Mouse (Mus musculus) heart, adult 2 months (tissue): ENCODE data around the gene Olfr875. TPM values are rescaled to one million over a fixed set of nuclear protein-coding genes. Genes with fewer than 3 reads are reported as not detected.

ENCODE experiments used
- DNase-seq, 2 experiments: peaks; one replicate each; pipeline ENCODE4 v3.0.0; 2021
- H3K27ac ChIP-seq: fragments of 200-600 bp; 2 replicates; pipeline ENCODE4 v1.8.1; 2022
- H3K27me3 ChIP-seq: fragments of 200-500 bp; 2 replicates; pipeline ENCODE4 v1.6.1; 2012; ENCODE audit warnings: mild to moderate bottlenecking, low read length, inconsistent platforms, mixed read lengths; ENCODE audit not compliant: control insufficient read depth, insufficient read depth
- H3K36me3 ChIP-seq: fragments of 200-500 bp; 2 replicates; pipeline ENCODE4 v1.6.1; 2012; ENCODE audit warnings: low read length, inconsistent platforms; ENCODE audit not compliant: control insufficient read depth, insufficient read depth
- H3K4me1 ChIP-seq: fragments of 200-500 bp; 2 replicates; pipeline ENCODE4 v1.6.1; 2011; ENCODE audit warnings: low read length; ENCODE audit not compliant: control insufficient read depth, insufficient read depth
- H3K4me3 ChIP-seq: fragments of 200-600 bp; 2 replicates; pipeline ENCODE4 v1.8.1; 2022
- H3K79me2 ChIP-seq: fragments of 200-500 bp; replicated peaks from 2 replicates; pipeline ENCODE4 v1.6.1; 2012; ENCODE audit warnings: mild to moderate bottlenecking, inconsistent platforms, low read length, moderate library complexity, mixed read lengths; ENCODE audit not compliant: control insufficient read depth, insufficient read depth
- H3K9ac ChIP-seq: fragments of 200-500 bp; 2 replicates; pipeline ENCODE4 v1.6.1; 2012; ENCODE audit warnings: low read depth, mild to moderate bottlenecking, control low read depth, inconsistent platforms, low read length, mixed read lengths
- CTCF ChIP-seq: fragments of 200-600 bp; IDR thresholded peaks from 2 replicates; pipeline ENCODE4 v1.8.1; 2022; ENCODE audit warnings: antibody characterized with exemption, mild to moderate bottlenecking, moderate library complexity
- EP300 ChIP-seq: fragments of 200-500 bp; IDR thresholded peaks from 2 replicates; pipeline ENCODE4 v1.6.1; 2011; ENCODE audit warnings: low read depth, low read length, control low read depth; ENCODE audit not compliant: insufficient read depth
- POLR2A ChIP-seq: fragments of 200-500 bp; IDR thresholded peaks from 2 replicates; pipeline ENCODE4 v1.6.1; 2011; ENCODE audit warnings: mild to moderate bottlenecking, low read depth, low read length, control low read depth; ENCODE audit not compliant: insufficient read depth
- WGBS: fragments of 180-500 bp; shearing (Covaris S2); methylation state at CpG from one replicate; pipeline ENCODE4 v1.1.7; 2018; 5-methylcytosine and 5-hydroxymethylcytosine counted together
- intact Hi-C: fragments of 180-260 bp; cut with DNase I; formaldehyde crosslinking; loops from one replicate; pipeline ENCODE4 v1.15.1; 2025
- long read RNA-seq: library from polyadenylated mRNA; stranded (forward); transcript quantifications from one replicate; pipeline ENCODE4 v2.0.0, GENCODE M21; 2021
- polyA plus RNA-seq: library from polyadenylated mRNA; depleted of rRNA; stranded (reverse); fragments of >200 nt; gene quantifications from 2 replicates; pipeline ENCODE4 v1.2.3, GENCODE M21; 2012; rRNA removed
- total RNA-seq, 2 experiments: library from RNA; stranded (reverse); gene quantifications; 2 replicates each; pipeline ENCODE4 v1.2.3; 2021

Gene Olfr875
- total RNA-seq (not detected), polyA plus RNA-seq (not detected in 2 replicates)
- long read RNA-seq, result 0 reads

DNA sequence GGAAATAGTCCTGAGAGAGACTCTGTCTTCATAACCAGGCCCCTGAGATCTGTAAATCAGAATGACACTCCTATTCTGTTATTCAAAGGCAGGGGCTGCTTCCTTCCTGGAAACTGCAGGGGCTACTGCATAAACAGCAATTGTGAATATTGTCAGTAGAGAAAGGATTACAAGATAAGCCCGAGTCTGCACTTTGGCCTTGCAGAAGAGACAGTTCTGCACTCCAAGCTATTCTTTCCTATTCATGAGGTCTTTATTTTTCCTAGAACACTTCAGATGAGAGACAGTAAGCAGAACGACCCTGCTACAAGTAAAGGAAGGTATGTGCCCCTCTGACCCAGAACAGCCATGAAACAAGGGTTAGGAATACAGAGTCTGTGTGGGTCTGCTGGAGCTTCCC lies at the start of gene Olfr875:
Olfr875 (plus strand) TSS at position 99 of the 400 bp plus-strand sequence.
- H3K27me3 ChIP-seq, result no peaks in the 10 kb centered on the region
- H3K4me3 ChIP-seq, result no peak within 1 kb of the TSS
- WGBS, result 15% methylated on average over 2 of the region's 2 CpGs
- no peaks in the 10 kb centered on the region for H3K4me1 ChIP-seq
- TF ChIP-seq EP300, result no peak
- TF ChIP-seq CTCF, result no peak
- TF ChIP-seq POLR2A, result no peak
- no peaks in the 10 kb centered on the region for H3K36me3 ChIP-seq
- no peak within 1 kb of the TSS for H3K27ac ChIP-seq
- no peak within 1 kb of the TSS for H3K9ac ChIP-seq
- DNase-seq, result no peak
- H3K79me2 ChIP-seq, result no peaks in the 10 kb centered on the region
- intact Hi-C loops, result no loop called here

DNA sequence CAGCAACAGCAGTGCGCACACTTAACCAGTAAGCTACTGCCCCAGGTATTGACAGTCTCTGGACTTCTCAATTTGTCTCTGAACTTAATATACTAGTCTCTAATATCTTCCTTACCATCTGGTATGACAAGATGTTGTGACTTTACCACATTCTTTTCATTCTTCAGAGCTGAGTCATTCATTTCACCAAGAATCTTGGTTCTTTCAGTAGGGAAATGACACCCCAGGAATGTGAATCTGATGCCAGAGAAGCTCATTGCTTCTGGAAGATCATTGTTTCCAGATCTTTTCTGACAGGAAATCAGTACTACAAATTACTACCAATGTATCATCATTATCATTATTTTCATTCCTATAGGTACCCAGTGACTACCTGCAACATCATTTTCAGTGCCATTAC lies 37.3 kb upstream of the Olfr875 start:
- Histone ChIP-seq H3K36me3 (no peaks in the 10 kb centered on the region), H3K27me3 (no peaks in the 10 kb centered on the region), H3K9ac (no peak overlapping the region), H3K27ac (no peak overlapping the region), H3K79me2 (no peaks in the 10 kb centered on the region), H3K4me3 (no peak overlapping the region), H3K4me1 (no peaks in the 10 kb centered on the region)
- 97% methylated on average over 1 of the region's 1 CpGs for WGBS
- TF ChIP-seq CTCF (no peak), POLR2A (no peak), EP300 (no peak)
- no peak for DNase-seq
- intact Hi-C loops, result no loop called here

DNA sequence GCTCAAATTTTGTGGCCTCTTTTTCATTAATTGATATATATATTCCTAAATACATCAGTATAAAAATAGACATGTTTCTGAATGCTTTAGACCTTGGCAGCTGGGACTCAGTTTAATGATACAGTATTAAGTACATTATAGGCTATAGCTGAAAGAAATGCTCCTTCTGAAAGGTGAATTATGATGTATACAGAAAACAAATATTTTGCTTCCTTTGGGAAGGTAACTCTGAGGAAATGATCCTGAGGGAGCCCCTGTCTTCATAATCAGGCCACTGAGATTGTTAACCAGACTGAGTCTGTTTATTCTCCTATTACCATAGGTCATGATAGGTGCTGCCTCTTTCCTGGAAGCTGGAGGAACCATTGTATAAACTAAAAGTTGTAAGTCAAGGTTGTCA lies 26.9 kb upstream of the Olfr875 start, which contains the start of gene Olfr874:
Olfr874 (plus strand) TSS at position 301 of the 400 bp plus-strand sequence.
- H3K9ac ChIP-seq, result no peak within 1 kb of the TSS
- no peak within 1 kb of the TSS for H3K4me3 ChIP-seq
- H3K79me2 ChIP-seq, result no peaks in the 10 kb centered on the region
- no peak for DNase-seq
- H3K27me3 ChIP-seq, result no peaks in the 10 kb centered on the region
- H3K36me3 ChIP-seq, result no peaks in the 10 kb centered on the region
- TF ChIP-seq EP300 (no peak), CTCF (no peak), POLR2A (no peak)
- no peaks in the 10 kb centered on the region for H3K4me1 ChIP-seq
- no peak within 1 kb of the TSS for H3K27ac ChIP-seq
- intact Hi-C loops, result no loop called here

DNA sequence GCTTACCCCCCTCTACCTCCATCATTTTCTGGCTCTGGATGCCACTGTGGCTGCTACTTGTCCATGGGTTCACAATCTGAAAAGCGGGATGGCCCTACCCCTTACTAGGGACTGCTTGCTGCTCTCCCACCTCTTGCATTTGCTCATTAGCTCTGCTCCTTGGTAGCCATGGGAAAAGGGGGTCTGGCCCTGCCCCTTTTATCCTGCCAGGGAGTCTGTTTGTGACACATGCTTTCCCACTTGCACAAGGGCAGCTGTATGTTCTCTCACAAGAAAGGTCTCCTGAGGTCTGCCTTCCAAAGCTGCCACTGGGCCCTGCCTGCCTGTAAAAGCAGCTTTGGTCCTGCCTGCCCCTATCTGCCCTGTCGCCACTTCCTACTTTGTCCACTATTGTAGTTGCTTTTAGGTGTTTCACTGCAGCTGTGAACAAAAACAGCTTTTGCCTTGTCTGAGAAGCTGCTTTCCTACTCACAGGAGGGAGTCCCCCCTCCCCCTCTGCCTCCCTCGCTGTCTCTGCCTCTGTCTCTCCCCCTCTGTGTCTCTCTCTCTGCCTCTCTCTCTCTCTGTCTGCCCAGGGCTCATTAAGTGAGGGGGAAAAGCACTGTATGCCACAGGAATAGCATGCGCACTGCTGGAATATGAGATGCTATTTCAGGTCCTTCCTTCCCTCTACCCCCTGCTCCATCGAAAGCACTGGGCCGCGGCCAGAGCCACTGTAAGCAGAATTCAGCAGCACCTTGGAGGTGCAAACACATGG lies 21.2 kb upstream of the Olfr875 start:
- TF ChIP-seq POLR2A (no peak), EP300 (no peak), CTCF (no peak)
- Histone ChIP-seq H3K9ac (no peak overlapping the region), H3K4me1 (no peaks in the 10 kb centered on the region), H3K27me3 (no peaks in the 10 kb centered on the region), H3K79me2 (no peaks in the 10 kb centered on the region), H3K27ac (no peak overlapping the region), H3K36me3 (no peaks in the 10 kb centered on the region), H3K4me3 (no peak overlapping the region)
- WGBS, result 26% methylated on average over 7 of the region's 7 CpGs
- DNase-seq, result no peak
- intact Hi-C loops, result no loop called here

DNA sequence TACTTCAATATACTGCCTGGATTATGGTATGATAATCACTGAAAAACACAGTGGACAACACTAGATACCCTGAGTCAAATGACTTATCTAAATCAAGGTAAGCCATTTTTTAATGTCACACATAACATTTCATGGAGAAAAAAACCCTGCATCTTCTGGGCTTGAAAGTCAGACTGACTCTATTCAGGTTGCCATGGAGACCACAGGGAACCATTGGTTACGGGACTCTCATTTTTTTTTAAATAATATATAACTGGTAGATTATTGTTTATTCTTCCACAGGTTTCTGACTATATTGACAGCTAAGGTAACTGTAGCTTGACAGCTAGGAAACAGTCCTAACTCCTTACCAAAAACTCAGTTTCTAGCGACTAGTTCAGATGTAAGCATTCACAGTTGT lies 20.2 kb upstream of the Olfr875 start:
- Histone ChIP-seq H3K27me3 (no peaks in the 10 kb centered on the region), H3K4me1 (no peaks in the 10 kb centered on the region), H3K4me3 (no peak overlapping the region), H3K27ac (no peak overlapping the region), H3K36me3 (no peaks in the 10 kb centered on the region), H3K9ac (no peak overlapping the region), H3K79me2 (no peaks in the 10 kb centered on the region)
- WGBS, result 85% methylated on average over 2 of the region's 2 CpGs
- no peak for DNase-seq
- no peak for TF ChIP-seq CTCF
- TF ChIP-seq EP300, result no peak
- no peak for TF ChIP-seq POLR2A
- intact Hi-C loops, result no loop called here

DNA sequence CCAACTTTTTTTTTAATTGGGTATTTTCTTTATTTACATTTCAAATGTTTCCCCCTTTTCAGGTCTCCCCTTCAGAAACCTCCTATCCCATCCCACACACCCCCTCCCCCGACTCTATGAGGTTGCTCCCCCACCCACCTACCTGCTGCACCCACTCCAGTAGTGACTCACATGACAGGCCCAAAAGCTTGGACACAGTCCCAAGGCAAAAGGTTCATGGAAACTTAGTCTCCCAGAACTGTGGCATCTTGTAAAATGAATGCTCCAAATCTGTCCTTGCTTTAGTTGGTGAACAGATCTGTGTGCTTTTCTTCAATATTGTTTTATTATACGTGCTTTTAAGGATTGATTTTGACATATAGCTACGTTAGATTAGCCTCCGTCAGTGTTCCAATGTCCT lies 19.7 kb upstream of the Olfr875 start:
- WGBS, result 64% methylated on average over 4 of the region's 4 CpGs

More for the DNA sequence above, 19.7 kb upstream of the Olfr875 start:
- no peak overlapping the region for H3K27ac ChIP-seq
- no peak for DNase-seq
- H3K4me3 ChIP-seq, result no peak overlapping the region
- H3K4me1 ChIP-seq, result no peaks in the 10 kb centered on the region
- intact Hi-C loops, result no loop called here
- H3K79me2 ChIP-seq, result no peaks in the 10 kb centered on the region
- no peak for TF ChIP-seq EP300
- no peak for TF ChIP-seq CTCF
- TF ChIP-seq POLR2A, result no peak
- H3K36me3 ChIP-seq, result no peaks in the 10 kb centered on the region
- H3K9ac ChIP-seq, result no peak overlapping the region
- H3K27me3 ChIP-seq, result no peaks in the 10 kb centered on the region
